Mouse (Mus musculus) kidney, adult 2 months (tissue): ENCODE results near the gene Ripor2. TPM values are rescaled to one million over a fixed set of nuclear protein-coding genes. Genes with fewer than 3 reads are reported as not detected.

ENCODE experiments used
- DNase-seq: peaks from one replicate; pipeline ENCODE4 v3.0.0; 2021
- H3K27ac ChIP-seq: fragments of 200-500 bp; 2 replicates; pipeline ENCODE4 v1.5.1; 2012; ENCODE audit warnings: low read depth, low read length, control low read depth, inconsistent platforms; ENCODE audit not compliant: insufficient read depth
- H3K27me3 ChIP-seq: fragments of 200-500 bp; replicated peaks from 2 replicates; pipeline ENCODE4 v1.6.1; 2012; ENCODE audit warnings: mild to moderate bottlenecking, moderate library complexity, low read length, inconsistent platforms; ENCODE audit not compliant: control insufficient read depth, insufficient read depth
- H3K36me3 ChIP-seq: fragments of 200-500 bp; 2 replicates; pipeline ENCODE4 v1.6.1; 2012; ENCODE audit warnings: mild to moderate bottlenecking, moderate library complexity, low read length, inconsistent platforms; ENCODE audit not compliant: control insufficient read depth, insufficient read depth
- H3K4me1 ChIP-seq: fragments of 200-500 bp; 2 replicates; pipeline ENCODE4 v1.6.1; 2011; ENCODE audit warnings: low read length; ENCODE audit not compliant: control insufficient read depth, insufficient read depth
- H3K4me3 ChIP-seq: fragments of 200-500 bp; 2 replicates; pipeline ENCODE4 v1.5.1; 2011; ENCODE audit warnings: mild to moderate bottlenecking, low read depth, low read length, control low read depth; ENCODE audit not compliant: insufficient read depth
- CTCF ChIP-seq: fragments of 200-500 bp; conservative IDR thresholded peaks from 2 replicates; pipeline ENCODE4 v1.5.1; 2011; ENCODE audit warnings: low read depth, mild to moderate bottlenecking, control low read depth, low read length, moderate library complexity, mixed read lengths; ENCODE audit not compliant: insufficient read depth, insufficient read length
- POLR2A ChIP-seq: fragments of 200-500 bp; IDR thresholded peaks from one replicate; pipeline ENCODE4 v1.6.1; 2011; ENCODE audit warnings: low read depth, low read length, control low read depth
- WGBS: fragments of 180-500 bp; shearing (Covaris S2); methylation state at CpG from one replicate; pipeline ENCODE4 v1.1.7; 2018; 5-methylcytosine and 5-hydroxymethylcytosine counted together
- polyA plus RNA-seq: library from polyadenylated mRNA; depleted of rRNA; stranded (reverse); fragments of >200 nt; gene quantifications from 2 replicates; pipeline ENCODE4 v1.2.3, GENCODE M21; 2012

The Ripor2 gene
- polyA plus RNA-seq, 1 experiment, result 3.7 TPM

DNA sequence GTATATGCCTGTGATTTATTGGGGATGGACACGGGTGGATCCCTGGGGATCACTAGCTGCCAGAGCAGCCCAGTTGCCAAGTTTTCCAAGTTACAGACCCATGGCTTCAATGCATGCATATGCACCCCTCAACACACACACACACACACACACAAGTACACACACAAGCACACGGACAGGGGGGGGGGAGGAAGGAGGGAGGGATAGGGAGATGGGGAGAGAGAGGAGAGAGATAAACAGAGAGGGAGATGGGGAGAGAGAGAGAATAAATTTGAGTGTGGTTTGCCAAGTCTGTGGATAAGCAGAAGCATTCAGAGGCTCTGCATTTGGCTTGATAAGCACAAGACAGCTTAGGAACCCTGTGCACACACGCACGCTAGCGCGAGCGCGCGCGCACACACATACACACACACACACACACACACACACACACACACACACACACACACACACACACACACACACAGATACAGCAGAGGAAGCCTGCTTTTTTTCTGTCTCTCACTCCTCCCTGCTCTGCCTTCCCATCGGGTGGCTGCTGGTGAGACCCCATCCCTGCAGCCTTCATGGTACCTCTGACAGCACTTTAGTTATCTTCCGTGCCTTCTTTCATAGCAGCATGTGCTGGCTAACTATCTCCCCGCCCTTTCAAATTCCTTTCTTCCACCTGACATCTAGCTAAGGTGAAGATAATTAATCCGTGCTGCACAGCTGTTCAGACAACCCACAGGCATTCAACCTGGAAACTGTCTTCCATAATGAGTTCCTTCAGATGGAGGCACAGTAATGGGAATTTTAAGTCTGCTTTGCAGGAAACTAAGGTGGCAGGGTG is 30.7 kb upstream of the Ripor2 start:
- H3K4me3 ChIP-seq, result no peak overlapping the region
- no peak overlapping the region for H3K27ac ChIP-seq
- no peaks in the 10 kb centered on the region for H3K36me3 ChIP-seq
- no peak for TF ChIP-seq POLR2A
- no peak for TF ChIP-seq CTCF
- WGBS, result 65% methylated on average over 12 of the region's 14 CpGs
- DNase-seq, result no peak
- no peaks in the 10 kb centered on the region for H3K27me3 ChIP-seq
- no peaks in the 10 kb centered on the region for H3K4me1 ChIP-seq

DNA sequence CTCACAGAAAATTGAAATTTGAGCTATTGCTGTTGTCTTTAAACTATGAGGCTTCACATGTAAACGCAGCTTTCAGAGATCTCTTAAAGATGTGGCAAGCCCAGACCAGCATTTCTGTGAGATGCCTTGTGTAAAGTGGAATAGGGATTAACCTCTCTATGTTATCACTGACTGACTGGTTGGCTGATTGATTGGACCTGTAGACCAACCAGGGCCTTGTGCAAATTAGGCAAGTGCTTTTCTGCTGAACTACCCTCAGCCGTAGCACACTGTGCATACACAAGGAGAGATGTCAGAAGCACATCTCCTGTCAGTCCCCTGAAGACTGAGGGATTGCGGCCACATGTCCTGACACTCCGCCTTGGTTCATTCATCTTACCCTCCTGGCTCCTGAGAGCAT is 29.9 kb upstream of the Ripor2 start:
- no peak overlapping the region for H3K27ac ChIP-seq
- no peak for DNase-seq
- H3K4me3 ChIP-seq, result no peak overlapping the region
- 90% methylated on average over 4 of the region's 4 CpGs for WGBS
- H3K4me1 ChIP-seq, result no peaks in the 10 kb centered on the region
- TF ChIP-seq POLR2A (no peak), CTCF (no peak)
- no peaks in the 10 kb centered on the region for H3K36me3 ChIP-seq
- H3K27me3 ChIP-seq, result no peaks in the 10 kb centered on the region

DNA sequence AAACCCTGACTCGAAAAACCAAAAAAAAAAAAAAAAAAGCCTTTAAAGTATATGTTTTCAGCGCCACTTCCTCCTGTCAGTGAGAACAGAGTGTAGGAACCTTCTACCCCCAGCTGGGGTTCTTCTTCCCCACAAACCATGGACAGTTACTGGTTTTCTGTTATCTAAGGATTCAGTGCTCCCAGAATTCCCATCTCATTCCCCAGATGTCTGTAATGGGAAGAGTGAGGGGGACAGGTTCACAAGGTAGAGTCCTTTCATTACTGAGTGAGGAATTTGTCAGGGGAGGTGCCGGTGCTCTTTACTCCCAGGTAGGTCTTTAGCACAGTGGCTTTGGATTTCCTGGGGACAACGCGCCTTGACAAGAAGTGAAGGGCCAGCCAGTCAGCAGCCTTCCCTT is 20.6 kb upstream of the Ripor2 start:
- Histone ChIP-seq H3K36me3 (no peaks in the 10 kb centered on the region), H3K27me3 (no peaks in the 10 kb centered on the region), H3K4me1 (no peaks in the 10 kb centered on the region), H3K4me3 (no peak overlapping the region), H3K27ac (no peak overlapping the region)
- WGBS, result 90% methylated on average over 5 of the region's 5 CpGs
- DNase-seq, result no peak
- TF ChIP-seq POLR2A, result no peak
- TF ChIP-seq CTCF, result no peak

DNA sequence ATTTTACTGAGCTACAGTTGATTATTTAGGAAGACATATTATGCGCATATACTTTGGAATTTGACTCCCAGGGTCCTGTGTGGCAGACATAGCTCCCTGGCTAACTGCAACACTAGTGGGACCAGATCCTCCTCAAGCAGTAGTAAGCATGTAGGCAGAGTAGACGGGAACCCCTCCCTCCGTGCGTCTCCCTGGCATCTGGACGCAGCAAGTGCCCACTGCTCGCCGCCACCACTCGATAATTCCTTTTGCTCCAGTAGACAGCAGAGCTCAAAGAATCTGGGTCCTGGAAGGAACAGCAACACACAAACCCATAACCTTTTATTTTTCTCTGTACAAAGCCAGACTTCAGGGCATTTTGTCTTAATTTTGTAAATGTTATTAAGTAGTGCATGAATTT is 17.3 kb upstream of the Ripor2 start:
- WGBS, result 74% methylated on average over 8 of the region's 8 CpGs
- Histone ChIP-seq H3K4me1 (no peaks in the 10 kb centered on the region), H3K27ac (no peak overlapping the region), H3K36me3 (no peaks in the 10 kb centered on the region), H3K27me3 (no peaks in the 10 kb centered on the region), H3K4me3 (no peak overlapping the region)
- no peak for DNase-seq
- TF ChIP-seq POLR2A, result no peak
- TF ChIP-seq CTCF, result no peak

DNA sequence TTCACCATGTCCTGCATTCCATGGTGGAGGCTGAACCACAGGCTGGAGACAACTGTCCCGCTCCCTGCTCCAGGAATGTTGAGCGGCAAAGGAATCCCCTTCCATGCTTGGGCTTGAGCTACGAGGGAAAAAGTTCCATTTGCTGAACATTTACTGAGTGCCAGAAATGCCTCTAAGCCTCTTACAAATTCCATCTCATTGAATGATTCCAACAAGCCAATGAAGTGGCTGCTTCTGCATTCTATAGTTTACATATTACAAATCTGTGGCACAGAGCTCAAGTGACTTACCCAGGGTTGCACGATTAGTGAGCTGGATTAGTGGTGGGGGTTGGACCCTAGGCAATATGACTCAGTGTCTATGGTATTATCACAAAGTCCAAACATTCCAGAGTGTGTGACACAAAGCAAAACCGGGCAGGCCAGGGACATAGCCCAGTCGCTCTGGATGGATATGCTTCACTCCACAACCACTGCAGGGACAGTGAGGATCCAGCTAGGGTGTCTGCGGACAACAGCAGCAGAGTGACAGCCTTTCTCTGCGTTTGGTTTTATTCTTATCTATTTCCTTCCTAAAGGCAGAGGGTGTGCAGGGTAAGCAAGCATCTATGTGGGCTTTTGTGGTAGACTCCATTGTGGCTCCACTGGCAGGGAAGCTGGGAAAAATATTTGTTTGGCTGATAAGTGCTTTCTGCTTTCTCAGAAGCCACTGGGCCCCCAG is 16.6 kb upstream of the Ripor2 start:
- Histone ChIP-seq H3K36me3 (no peaks in the 10 kb centered on the region), H3K27ac (no peak overlapping the region), H3K4me1 (no peaks in the 10 kb centered on the region), H3K27me3 (no peaks in the 10 kb centered on the region), H3K4me3 (no peak overlapping the region)
- WGBS, result 36% methylated on average over 8 of the region's 8 CpGs
- peak; percentile 24 for DNase-seq
- no peak for TF ChIP-seq POLR2A
- TF ChIP-seq CTCF, result no peak

DNA sequence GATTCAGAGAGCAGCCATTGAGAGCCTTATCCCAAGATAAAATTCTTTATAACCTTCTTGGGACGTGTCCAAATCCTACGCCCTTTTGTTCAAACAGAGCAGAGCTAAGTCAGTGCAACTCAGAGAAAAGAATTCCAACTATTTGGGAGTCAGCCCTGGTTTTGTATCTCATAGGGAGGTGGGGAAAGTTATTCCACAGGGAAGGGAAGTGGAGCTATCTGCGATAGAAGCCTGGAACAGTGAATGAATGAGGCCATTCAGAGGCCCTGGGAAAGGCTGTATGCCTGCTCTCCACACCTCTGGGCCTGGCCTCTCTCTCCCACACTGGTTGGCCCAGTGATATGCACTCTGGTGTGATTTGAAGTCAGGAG is 16.1 kb upstream of the Ripor2 start:
- H3K27ac ChIP-seq, result no peak overlapping the region
- DNase-seq, result peak; percentile 62
- TF ChIP-seq POLR2A (no peak), CTCF (no peak)
- no peaks in the 10 kb centered on the region for H3K27me3 ChIP-seq
- 22% methylated on average over 3 of the region's 3 CpGs for WGBS
- no peak overlapping the region for H3K4me3 ChIP-seq
- H3K36me3 ChIP-seq, result no peaks in the 10 kb centered on the region
- no peaks in the 10 kb centered on the region for H3K4me1 ChIP-seq

DNA sequence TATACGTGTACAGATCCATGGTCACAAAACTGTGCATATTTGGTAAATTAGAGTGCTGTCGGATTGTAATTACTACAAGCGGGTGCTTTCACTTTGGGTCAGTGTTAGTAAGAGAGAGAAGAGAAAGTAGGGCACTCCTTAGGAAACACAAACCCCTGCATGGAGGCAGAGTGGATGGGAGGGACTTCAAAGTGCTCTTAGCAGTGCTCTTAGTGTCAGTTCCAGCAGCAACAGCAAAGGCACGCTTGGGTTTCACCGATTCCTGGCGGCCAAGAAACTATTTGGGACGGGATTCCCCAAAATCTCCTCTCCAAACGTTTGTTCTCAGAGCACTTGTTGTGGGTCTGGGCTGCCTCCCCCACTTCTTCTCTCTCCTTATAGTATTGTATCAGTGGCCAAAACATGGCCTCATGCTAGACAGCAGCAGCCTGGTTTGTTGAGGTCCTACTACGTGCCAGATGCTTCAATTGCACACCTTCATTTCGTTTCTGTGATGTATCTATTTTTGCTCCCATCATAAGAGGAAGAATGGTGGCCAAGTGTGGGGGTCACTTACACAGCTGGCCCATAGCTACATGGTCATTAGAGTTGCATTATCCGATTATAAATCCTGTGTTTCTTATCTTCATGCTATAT is 14.7 kb upstream of the Ripor2 start:
- Histone ChIP-seq H3K4me3 (no peak overlapping the region), H3K36me3 (no peaks in the 10 kb centered on the region), H3K4me1 (no peaks in the 10 kb centered on the region), H3K27me3 (no peaks in the 10 kb centered on the region), H3K27ac (no peak overlapping the region)
- TF ChIP-seq POLR2A (no peak), CTCF (no peak)
- no peak for DNase-seq
- 86% methylated on average over 11 of the region's 11 CpGs for WGBS
